Mouse (Mus musculus): ENCODE measurements at regions not wholly inside any gene's neighbourhood (a gene's known extent, or its start where the extent isn't known, plus 50 kb on each side); places are given as distances from the start of the nearest gene placed in this dataset.
A peak's percentile ranks its signal among the peaks of the same experiment; 100 is the strongest.

DNA sequence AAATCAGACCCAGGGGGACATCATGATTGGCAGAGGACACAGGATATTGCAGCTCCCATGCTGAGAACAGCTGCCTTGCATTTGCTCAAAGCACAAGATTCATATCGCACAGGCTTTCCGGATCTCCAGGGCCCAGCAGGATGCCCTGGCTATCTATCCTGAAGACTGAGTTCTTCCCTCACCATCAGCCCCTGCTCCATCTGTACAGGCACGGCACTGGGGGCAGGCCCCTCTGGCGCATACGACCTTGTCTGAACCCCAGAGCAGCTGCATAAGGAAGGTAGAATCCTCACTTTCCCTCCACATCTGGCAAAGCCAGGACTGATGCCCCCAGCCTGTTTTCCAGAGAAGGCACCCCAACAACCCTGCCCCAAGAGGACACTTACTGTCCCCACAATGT lies 266.8 kb downstream of the Tns1 start:
- DNase-seq = no peak

DNA sequence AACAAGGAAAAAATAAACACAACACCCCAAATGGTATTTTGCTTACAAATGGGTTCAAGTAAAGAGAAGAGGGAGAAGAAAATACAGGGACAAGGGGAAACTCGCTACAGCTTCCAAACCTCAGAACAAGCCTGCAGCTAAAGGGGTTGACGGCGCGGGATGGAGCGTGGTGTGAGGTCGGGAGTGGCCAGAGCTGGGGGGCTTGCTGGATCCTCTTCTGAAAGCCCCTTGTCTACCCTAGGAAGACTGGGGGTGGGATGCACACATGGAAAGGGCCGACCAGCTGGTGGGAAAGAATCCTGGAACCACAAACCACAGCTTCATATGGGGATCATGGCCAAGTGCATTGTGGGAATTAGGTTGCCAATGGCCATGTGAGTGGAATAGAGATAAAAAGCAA lies 267.4 kb downstream of the Tns1 start:
- DNase-seq = no peak

DNA sequence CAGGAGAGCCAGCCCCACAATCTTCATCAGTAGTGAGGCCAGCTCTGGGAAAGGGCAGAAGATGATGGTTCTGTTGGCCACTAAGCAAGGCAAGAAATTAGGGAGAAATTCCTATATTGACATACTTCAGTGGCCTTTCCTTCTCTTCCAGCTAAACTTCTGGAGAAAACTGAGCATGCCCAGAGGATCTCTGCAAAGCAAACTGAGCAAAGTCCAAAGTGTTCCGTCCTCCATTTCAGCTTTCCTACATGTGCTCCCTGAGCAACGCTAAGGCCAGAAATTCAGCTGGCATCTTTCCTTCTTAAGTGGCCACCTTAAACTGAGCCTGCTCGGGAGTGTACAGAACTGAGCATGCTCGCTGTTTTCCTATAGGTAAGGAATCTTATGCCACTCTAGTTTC lies 268.9 kb downstream of the Tns1 start:
- DNase-seq = no peak

DNA sequence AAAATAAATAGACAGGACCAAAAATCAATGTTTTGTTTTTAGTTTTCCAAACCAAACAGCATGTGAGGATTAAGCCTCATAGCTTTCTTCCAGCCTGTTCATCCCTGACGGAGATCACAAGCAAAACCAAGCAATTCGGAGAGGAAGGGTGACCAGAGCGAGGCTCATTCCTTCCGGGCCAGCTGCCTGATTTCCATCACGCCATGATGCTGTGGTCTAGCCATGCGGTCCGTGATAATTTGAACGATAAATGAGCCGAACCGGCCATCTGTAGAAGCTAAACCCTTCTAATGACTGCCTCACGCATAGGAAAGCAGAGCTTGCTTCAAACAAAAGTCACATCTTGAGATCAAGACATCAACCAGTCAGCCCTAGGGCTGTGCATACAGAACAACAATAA lies 270.4 kb downstream of the Tns1 start:
- no peak for DNase-seq

DNA sequence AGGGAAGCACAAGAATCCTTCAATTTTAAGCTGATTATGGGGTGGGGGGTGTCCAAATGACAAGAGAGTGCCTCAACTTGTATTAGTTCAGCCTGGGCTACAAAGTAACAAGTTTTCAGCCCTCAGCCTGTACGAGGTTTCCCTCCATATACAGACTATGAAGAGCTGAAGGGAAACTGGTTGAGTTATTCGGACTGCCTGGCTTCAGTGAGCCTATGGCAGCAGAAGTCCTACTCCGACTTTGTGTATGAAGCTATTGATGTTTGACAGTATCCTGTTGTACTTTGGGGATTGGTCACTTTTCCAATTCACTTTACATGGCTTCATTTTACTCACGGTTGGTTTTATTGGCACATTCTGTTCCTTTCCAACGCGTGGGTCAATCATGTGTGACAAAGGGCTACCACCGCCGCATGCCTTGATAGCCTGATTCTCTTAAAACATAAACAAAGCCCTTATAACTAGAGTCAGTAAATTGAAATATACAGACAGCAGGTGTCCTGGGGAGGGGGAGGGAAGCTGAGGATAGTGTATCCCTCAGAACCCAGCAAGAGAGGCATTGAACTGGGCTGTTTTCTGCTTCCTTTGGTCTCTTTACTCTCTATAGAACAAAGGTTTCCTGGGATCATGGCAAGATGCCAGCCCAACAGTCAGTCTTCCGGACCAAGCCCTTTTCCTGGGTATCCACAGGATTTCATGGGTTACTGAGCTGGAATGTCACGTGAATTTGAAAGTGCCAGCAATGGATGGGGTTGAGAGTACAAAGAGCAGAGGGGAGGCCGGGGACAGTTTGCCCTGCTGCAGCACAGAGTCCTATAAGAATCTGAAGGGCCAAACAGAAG lies 273.9 kb downstream of the Tns1 start:
- DNase-seq = no peak

DNA sequence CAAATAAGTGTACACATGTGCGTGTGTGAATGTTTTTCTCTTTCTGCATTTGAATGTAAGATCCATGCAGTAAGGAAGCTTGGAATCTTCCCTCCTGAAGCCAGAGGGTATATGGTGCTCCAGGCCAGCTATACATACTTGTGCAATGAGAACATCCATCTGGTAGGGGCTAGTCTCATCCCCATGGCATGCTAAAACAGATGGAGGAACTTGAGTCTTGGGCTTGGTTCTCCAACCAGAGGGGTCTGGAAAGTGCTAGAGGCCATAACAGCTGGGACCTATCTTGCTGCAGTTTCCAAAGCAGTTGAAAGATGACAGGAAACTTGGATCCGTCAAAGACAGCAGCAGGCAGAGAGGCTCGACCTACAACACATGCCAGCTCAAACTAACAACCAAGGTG lies 275.9 kb downstream of the Tns1 start:
- DNase-seq = no peak

DNA sequence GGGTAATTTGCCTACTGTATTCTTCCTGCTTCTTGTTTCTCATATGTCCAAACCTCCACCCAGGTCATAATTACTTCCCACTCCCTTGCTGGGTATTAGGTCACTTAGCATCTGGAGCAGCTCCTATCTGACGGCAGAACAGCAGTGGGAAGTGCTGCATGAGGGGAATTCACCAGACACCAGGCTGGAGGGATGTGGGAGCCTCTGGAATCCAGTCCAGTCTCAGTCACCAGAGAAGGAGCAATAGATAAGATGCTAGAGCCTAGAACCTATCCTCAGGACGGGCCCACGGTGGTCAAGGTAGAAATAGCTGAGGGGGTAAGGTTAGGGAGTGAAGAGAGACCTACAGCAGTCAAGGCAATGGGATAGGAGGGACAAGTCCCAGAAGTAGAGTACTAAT lies 277.1 kb downstream of the Tns1 start:
- no peak for DNase-seq

DNA sequence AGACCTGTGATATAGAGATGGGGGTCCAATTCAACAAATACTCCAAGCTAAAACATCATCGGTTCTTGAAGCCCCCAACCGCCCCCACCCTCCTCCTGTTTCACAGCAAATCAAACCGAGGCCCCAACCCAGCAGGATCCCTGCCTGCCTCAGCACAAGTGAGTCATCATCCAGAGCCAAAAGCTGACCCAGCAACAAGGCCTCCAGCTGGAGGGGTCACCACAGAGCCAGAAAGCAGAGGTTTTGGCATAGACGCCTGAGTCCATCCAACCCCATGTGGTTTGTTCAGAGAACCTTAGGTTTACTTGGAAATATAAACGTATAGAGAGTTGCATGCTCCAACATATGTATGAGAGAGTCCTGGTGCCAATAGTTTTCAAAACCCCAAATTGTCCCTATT lies 279.1 kb downstream of the Tns1 start:
- DNase-seq = no peak

DNA sequence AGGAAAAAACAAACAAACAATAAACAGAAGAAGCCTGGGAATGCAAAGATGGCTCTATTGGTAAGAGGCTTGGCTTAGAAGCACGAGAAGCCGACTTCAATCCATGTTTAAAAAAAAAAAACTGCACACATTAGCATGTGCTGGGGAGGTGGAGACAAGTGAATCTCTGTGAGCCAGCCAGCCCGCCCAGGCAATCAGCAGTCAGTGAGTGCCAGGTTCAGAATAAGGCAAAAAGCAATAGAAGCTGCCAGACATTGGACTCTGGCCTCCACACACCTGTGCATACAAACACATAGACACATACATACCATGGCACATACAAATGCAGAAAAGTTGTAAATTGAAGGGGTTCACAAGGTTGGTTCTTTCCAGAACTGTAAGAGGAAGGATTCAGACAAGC lies 279.7 kb downstream of the Tns1 start:
- no peak for DNase-seq

DNA sequence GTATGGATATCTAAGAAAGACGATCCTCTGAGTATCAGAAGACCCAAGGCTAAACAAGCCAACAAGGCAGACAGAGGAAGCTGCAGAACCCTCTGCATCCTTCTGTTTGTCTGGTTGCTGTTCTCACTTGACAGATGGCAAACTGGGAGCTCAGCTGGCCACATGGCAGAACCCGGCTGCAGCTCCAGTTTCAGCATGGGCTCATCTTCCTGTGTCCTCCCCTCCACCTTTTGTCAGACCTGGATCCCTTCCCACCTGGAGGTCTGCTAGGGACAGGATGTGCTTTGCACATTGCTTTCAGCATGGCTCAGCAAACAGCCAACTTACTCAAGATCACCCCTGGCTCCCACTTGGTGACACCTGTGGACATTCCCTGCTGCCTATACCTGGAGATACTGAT lies 284.9 kb downstream of the Tns1 start:
- DNase-seq = no peak

DNA sequence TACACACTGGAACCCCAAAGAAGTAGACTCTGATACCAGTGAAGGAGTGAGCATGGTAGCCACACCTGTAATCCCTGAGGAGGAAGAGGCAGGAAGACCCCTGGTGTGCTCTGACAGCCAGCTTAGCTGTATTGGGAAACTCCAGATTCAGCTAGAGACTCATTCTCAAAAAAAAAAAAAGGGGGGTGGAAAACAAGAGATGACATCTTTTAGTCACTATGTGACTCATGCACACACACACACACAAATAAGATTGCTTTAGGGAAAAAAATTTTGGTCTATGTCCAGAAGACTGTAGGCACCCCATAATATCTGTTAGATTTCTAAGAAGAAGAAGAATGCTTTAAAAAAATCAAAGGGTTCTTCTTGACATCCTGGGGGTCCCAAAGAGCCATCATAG lies 287.6 kb downstream of the Tns1 start:
- DNase-seq = no peak

DNA sequence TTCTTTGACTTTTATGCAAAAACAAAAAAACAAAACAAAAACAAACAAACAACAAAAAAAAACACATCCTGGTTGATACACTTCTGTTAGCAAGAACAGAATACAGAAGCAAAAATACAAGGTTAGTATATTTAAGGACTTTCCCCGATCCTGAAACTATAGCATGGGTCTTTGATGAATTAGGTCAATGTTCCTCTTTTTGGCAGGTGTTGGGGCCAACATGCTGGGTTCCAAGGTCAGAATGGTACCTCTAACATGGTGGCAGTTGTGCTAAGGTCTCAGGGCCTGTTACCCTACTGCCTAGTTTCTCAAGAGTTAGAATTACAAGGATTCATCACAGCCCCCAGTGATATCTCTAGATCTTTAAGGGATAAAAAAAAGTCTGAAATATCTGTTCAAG lies 289.7 kb downstream of the Tns1 start:
- DNase-seq = no peak

DNA sequence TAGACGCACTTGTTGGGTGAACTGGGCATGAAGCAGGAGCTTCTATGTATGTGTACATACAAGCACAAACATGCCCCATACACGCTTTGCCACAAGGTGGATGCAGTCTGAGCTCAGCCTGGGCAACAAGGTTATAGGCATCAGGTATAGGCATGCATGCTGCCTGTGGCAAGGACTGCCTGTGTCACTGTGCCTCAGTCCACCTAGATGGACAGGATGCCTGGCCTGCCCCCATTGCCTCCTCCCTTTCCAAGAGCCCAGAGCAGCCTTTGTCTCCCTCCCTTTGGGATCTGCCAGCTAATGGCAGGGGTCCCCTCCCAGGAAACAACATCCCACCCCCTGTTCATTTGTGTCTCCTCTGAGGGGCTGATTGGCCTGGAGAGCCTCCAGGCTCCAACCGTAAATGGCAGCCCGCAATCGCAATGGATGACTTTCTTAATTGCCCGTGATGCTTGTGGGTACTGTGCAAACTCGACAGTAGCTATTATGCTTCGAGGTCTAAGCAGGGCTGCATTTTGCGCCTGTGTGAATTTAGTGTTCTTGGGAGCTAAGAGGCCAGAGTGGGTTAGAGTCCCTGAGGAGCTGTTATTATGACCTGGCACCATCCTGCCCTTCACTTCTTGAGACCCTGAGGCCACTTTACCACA lies 293.6 kb downstream of the Tns1 start:
- DNase-seq = no peak

DNA sequence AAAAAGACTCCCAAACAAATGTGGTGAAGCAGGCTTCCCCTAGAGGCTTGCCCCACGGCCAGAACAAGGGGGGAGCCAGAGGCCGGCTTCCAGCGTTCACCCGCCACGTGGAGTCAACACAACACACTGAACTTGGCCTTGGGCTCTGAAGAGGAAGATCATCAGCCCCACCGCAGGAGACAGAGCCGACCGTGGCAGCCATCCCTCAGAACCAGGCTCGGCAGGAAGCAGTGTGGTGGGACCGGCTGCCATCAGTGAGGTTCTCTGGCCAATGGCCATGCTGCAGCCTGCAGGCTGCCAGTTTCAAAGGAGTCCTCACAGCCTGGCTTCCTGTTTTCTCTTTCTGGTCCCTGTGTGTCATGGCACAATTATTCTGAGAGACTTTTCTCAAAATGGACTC lies 295.3 kb downstream of the Tns1 start:
- no peak for DNase-seq

DNA sequence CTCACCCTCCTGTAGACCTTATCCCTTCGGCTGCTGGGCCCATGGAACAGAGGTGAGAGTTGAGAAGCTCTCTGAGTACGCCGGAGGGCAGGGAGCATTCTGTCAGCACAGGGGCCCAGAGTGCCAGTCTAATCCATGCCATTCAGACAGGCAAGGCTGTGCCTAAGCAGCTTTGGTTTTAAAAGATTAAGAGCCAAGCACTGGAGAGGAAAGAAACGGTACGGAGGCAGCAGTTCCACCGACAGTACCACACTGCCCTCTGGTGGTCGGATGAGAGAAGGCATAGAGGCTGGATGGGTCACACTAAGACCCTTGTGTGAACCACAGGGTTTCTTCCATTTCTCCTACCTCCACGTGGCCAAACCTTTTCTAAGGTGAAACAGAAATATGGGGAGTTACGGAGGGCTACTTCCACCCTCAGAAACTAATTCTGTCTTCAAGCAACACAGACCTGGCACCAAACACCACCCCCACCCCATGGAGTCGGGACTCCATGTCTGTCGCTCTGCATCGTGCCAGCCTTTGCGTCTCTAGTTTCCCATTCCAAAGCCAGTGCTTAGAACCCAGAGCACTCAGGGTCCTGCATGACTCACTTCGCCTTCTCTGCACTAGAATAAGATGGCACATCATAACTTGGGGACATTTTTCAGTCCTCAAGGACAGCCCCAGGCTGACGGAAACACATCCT lies 297.9 kb downstream of the Tns1 start:
- peak; percentile 82 for DNase-seq

DNA sequence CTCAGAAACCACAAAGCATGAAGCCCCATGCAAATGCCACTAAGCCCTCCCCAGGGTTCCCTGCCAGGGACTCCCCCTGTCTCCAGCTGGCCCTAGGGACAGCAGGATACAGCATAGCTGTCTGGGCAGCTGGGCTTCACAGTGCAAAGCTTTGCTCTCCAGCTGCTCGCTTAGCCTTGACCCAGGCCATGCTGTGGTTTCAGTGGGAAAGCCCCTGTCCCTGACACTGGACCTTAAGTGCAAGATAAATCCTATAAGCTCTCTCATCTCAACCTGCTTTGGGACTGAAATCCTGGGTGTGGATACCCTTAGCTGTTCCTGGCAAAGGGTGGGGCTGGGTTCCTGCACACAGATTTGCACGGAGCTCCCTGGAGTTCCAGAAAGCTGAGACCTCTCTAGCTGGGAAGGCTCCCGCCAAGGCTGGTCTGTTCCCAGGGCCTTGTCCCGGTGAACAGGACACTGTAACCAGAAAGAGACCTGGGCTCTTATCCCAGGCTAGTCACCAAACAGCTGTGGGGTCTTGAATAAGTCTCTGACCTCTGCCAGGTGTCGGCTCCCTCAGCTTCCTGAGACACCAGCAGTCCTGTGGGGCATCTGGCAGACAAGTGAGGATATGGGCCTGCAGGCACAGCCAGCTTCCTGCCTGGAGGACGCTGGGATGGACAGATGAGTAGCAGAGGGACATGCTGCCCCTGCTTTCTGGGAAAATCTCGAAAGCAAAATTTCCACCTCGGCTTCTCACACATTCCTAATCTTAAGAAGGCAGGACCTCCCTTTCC lies 299.7 kb downstream of the Tns1 start:
- DNase-seq = no peak

DNA sequence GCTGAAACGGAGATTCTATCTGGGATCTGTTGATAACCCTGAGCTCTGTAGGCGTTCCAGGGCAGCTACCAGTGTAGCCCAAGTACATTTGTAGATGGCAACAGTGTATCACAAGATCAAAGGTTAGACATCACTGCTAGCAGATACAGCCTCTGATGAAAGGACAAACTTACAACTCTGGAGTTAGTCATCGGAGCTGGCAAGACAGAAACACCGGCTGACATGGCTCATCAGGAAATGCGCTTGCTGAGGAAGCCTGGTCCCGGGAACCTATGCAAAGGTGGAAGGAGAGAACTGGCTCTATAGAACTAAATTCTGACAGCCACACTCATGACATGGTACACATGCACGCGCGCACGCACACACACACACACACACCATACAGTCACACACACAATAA lies 300.5 kb downstream of the Tns1 start:
- no peak for DNase-seq

DNA sequence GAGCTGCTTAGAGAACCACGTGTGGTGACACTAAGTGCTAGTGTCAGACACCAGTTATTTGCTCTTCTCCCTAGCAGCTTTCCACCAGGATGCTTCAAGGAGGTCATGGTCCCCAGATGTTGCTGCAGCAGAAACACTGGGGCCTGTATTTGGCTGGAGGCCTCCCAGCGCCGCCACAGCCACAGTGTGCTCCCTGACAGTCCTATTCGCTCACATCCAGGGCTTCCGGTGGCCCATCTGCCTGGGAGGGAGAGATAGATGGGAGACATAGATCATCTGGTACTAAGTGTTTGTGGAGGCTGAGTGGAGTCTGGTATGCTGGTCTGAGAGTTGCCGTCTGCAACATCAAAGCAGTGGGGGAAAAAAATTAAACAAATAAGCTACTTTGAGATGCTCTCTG lies 301.6 kb downstream of the Tns1 start:
- no peak for DNase-seq

DNA sequence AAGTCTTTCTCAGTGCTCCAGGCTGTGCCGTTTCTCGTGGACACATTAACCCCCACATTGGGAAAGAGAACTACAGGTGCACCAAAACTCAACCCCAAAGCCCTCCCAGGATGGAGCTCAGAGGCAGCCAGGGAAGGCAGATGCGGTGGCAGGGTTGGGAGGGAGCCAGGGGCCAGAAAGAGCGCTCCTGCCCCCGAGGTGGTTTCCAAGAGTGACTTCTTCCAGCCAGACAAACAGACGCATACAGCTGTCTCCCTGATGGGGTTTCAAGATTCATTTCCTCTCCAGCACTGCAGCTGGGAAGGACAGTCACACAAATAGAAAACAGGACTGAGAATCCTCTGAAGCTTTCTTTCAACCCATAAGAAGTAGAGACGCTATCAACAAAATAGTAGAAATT lies 303.5 kb downstream of the Tns1 start:
- no peak for DNase-seq

DNA sequence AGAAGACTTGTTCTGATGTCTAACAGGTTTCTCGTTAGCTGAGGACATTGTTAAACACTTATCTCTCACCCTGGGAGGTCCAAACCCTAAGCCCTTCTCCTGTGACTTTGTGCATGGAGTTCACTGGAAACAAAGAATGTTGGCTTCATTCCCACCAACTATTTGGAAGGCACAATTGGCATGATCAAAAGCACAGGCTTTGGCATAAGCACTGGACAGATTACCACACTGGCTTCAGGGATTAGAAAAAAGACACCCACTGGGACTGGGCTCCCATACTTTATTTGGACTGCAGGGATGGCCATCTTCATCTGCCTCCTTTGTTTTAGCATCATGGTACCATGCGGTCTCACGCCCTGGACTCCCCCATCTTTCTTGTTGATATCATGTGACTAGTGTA lies 317.0 kb downstream of the Tns1 start:
- no peak for DNase-seq

DNA sequence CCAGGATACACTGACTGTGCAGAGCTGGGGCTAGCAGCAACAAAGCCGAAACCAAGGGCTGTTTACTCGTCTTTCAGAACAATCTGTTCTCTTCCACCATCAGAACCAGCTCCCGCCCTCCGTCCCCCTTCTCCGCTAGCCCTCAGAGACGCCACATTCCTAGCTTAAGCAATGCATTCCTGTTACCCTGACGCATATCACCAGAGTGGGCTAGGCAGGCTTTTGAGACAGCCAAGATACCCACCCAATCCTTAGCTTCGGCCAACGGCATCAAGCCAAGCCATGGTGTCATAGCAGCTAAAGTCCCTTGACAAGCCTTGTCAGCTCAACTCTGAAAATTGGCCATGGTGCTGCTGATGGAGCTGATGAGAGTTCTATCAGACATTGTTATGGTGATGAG lies 319.1 kb downstream of the Tns1 start:
- no peak for DNase-seq

DNA sequence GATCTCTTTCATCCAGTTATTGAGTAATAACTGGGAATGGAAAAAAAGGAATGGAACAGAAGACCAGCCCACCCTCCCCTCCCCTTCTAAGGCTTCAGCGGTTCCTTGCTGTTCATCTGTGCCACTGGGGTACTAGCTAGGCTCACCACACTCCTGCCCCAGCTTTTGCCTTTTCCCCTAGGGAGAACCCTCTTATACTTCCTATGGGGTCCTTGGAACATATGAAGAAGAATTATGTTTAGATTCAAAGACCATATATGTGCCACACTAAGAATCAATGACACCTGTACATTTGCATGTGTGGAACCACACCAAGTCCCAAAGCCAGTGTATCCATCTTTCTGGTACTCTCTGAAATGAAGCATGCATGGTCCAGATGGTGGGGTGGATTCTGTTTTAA lies 324.3 kb downstream of the Tns1 start:
- no peak for DNase-seq

DNA sequence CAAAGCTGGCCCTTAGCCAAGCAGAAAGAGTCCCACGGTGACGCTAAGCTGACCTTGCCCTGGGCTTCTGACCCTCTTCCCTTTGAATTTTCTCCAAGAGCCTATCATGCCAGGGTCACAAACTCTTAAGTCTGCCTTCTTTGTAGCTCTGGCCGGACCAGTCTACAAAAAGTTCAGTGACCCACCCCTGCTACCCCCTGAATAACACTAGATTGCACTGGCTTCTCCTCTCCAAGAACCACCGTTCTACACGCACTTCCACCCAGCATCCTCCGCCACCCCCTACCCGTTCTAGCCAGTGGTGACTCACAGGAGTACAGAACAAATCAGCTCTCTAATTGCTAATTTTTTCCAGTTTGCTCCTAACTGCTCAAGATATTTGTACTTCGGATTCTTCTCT lies 325.0 kb downstream of the Tns1 start:
- DNase-seq = no peak

DNA sequence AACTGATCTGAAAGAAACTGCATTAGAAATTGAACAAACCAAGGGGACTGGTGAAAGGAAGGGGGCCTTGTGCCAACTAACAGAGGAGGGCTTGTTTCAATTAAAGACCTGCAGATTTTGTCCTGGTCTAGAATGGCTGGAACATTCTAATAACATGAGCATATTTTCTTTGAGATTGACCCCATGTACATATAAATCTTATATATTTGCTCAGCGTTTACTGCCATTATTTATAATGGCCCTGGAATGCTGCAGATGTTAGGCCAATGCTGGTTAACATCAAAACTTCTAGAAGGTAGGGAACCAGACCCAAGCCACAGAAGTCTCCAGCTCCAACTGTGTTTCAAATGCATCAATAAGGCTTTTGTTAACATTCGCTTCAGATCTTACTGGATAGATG lies 326.4 kb downstream of the Tns1 start:
- no peak for DNase-seq

All from right cerebral cortex, postnatal 25 days (tissue).